Mouse (Mus musculus): ENCODE measurements around the gene C1qtnf2. TPM values are rescaled to one million over a fixed set of nuclear protein-coding genes. Genes with fewer than 3 reads are reported as not detected.
A peak's percentile ranks its signal among the peaks of the same experiment; 100 is the strongest.

The C1qtnf2 gene
- polyA plus RNA-seq, 1 experiment from 2014 or later, result 12.9 TPM

- H3K4me2 ChIP-seq (ENCODE audit: low read length), result no peak overlapping the region
- H3K4me3 ChIP-seq (ENCODE audit: low read depth, low read length), result no peak overlapping the region
- no peaks in the 10 kb centered on the region for H3K9me3 ChIP-seq (replicated peaks; ENCODE audit: control insufficient read depth, low read length, poor library complexity, severe bottlenecking)
- H3K27me3 ChIP-seq (ENCODE audit: control insufficient read depth, insufficient read depth, low read depth, low read length), result no peaks in the 10 kb centered on the region
- no peaks in the 10 kb centered on the region for H3K36me3 ChIP-seq (ENCODE audit: control insufficient read depth, insufficient read depth, low read length)
- WGBS, result 74% methylated on average over 11 of the region's 11 CpGs
- H3K27ac ChIP-seq (ENCODE audit: low read length), result no peak overlapping the region
- H3K9ac ChIP-seq (ENCODE audit: low read depth, low read length), result no peak overlapping the region
- ATAC-seq, result no peak
- no peaks in the 10 kb centered on the region for H3K4me1 ChIP-seq (ENCODE audit: control insufficient read depth, insufficient read depth, low read length)
Observed at GRCm38 (mm10) chr11:43517641-43518040, 43.6 kb downstream of the C1qtnf2 start.

- no peak overlapping the region for H3K9ac ChIP-seq (ENCODE audit: low read depth, low read length)
- H3K9me3 ChIP-seq (replicated peaks; ENCODE audit: control insufficient read depth, low read length, poor library complexity, severe bottlenecking), result no peaks in the 10 kb centered on the region
- H3K36me3 ChIP-seq (ENCODE audit: control insufficient read depth, insufficient read depth, low read length), result no peaks in the 10 kb centered on the region
- ATAC-seq, result no peak
- H3K4me3 ChIP-seq (ENCODE audit: low read depth, low read length), result no peak overlapping the region
- H3K27me3 ChIP-seq (ENCODE audit: control insufficient read depth, insufficient read depth, low read depth, low read length), result no peaks in the 10 kb centered on the region
- no peak overlapping the region for H3K4me2 ChIP-seq (ENCODE audit: low read length)
- H3K27ac ChIP-seq (ENCODE audit: low read length), result no peak overlapping the region
- H3K4me1 ChIP-seq (ENCODE audit: control insufficient read depth, insufficient read depth, low read length), result no peaks in the 10 kb centered on the region
Observed at GRCm38 (mm10) chr11:43518086-43518485, 44.0 kb downstream of the C1qtnf2 start.

GRCm38 (mm10) chr11:43518821-43519220 is 44.7 kb downstream of the C1qtnf2 start:
- H3K4me3 ChIP-seq (ENCODE audit: low read depth, low read length), result no peak overlapping the region
- no peaks in the 10 kb centered on the region for H3K4me1 ChIP-seq (ENCODE audit: control insufficient read depth, insufficient read depth, low read length)
- no peak for ATAC-seq
- H3K9ac ChIP-seq (ENCODE audit: low read depth, low read length), result no peak overlapping the region
- H3K36me3 ChIP-seq (ENCODE audit: control insufficient read depth, insufficient read depth, low read length), result no peaks in the 10 kb centered on the region
- H3K9me3 ChIP-seq (replicated peaks; ENCODE audit: control insufficient read depth, low read length, poor library complexity, severe bottlenecking), result no peaks in the 10 kb centered on the region
- no peak overlapping the region for H3K4me2 ChIP-seq (ENCODE audit: low read length)
- no peak overlapping the region for H3K27ac ChIP-seq (ENCODE audit: low read length)
- H3K27me3 ChIP-seq (ENCODE audit: control insufficient read depth, insufficient read depth, low read depth, low read length), result no peaks in the 10 kb centered on the region

GRCm38 (mm10) chr11:43520521-43520920 is 46.4 kb downstream of the C1qtnf2 start:
- no peak overlapping the region for H3K9ac ChIP-seq (ENCODE audit: low read depth, low read length)
- no peaks in the 10 kb centered on the region for H3K9me3 ChIP-seq (replicated peaks; ENCODE audit: control insufficient read depth, low read length, poor library complexity, severe bottlenecking)
- ATAC-seq, result no peak
- no peaks in the 10 kb centered on the region for H3K4me1 ChIP-seq (ENCODE audit: control insufficient read depth, insufficient read depth, low read length)
- H3K36me3 ChIP-seq (ENCODE audit: control insufficient read depth, insufficient read depth, low read length), result no peaks in the 10 kb centered on the region
- H3K4me3 ChIP-seq (ENCODE audit: low read depth, low read length), result no peak overlapping the region
- WGBS, result 79% methylated on average over 3 of the region's 3 CpGs
- no peak overlapping the region for H3K4me2 ChIP-seq (ENCODE audit: low read length)
- no peaks in the 10 kb centered on the region for H3K27me3 ChIP-seq (ENCODE audit: control insufficient read depth, insufficient read depth, low read depth, low read length)
- H3K27ac ChIP-seq (ENCODE audit: low read length), result no peak overlapping the region

- Histone ChIP-seq H3K27ac (ENCODE audit: low read length) (peak overlapping the region; percentile 75), H3K9ac (ENCODE audit: low read depth, low read length) (peak overlapping the region; percentile 82), H3K27me3 (ENCODE audit: control insufficient read depth, insufficient read depth, low read depth, low read length) (no peaks in the 10 kb centered on the region), H3K4me1 (ENCODE audit: control insufficient read depth, insufficient read depth, low read length) (peaks cover 2% of the 10 kb centered on the region; the same call in 1 of the 2 replicates), H3K36me3 (ENCODE audit: control insufficient read depth, insufficient read depth, low read length) (no peaks in the 10 kb centered on the region), H3K4me2 (ENCODE audit: low read length) (peak overlapping the region; percentile 92), H3K4me3 (ENCODE audit: low read depth, low read length) (peak overlapping the region; percentile 84), H3K9me3 (replicated peaks; ENCODE audit: control insufficient read depth, low read length, poor library complexity, severe bottlenecking) (no peaks in the 10 kb centered on the region)
- whole genome bisulfite sequencing, result under 1% methylated on average over 20 of the region's 25 CpGs
- peak; percentile 50; the same call in 1 of the 2 replicates for ATAC-seq
Observed at GRCm38 (mm10) chr11:43528078-43528682, 54.1 kb downstream of the C1qtnf2 start.

- peak within 1 kb of the TSS; percentile 92 for H3K4me2 ChIP-seq (ENCODE audit: low read length)
- peak within 1 kb of the TSS; percentile 82 for H3K9ac ChIP-seq (ENCODE audit: low read depth, low read length)
- peak; percentile 81 for ATAC-seq
- peaks cover 2% of the 10 kb centered on the region; the same call in 1 of the 2 replicates for H3K4me1 ChIP-seq (ENCODE audit: control insufficient read depth, insufficient read depth, low read length)
- no peaks in the 10 kb centered on the region for H3K27me3 ChIP-seq (ENCODE audit: control insufficient read depth, insufficient read depth, low read depth, low read length)
- WGBS, result under 1% methylated on average over 60 of the region's 79 CpGs
- no peaks in the 10 kb centered on the region for H3K36me3 ChIP-seq (ENCODE audit: control insufficient read depth, insufficient read depth, low read length)
- H3K27ac ChIP-seq (ENCODE audit: low read length), result peak within 1 kb of the TSS; percentile 75
- peak within 1 kb of the TSS; percentile 84 for H3K4me3 ChIP-seq (ENCODE audit: low read depth, low read length)
- H3K9me3 ChIP-seq (replicated peaks; ENCODE audit: control insufficient read depth, low read length, poor library complexity, severe bottlenecking), result no peaks in the 10 kb centered on the region
Observed at GRCm38 (mm10) chr11:43528683-43529499, 54.8 kb downstream of the C1qtnf2 start, which contains the start of gene Ccnjl. Gene Ccnjl, plus strand, starts transcription at chr11:43528784.

- Histone ChIP-seq H3K27ac (ENCODE audit: low read length) (no peak overlapping the region), H3K4me3 (ENCODE audit: low read depth, low read length) (peak overlapping the region; percentile 14; the same call in 1 of the 2 replicates), H3K9ac (ENCODE audit: low read depth, low read length) (no peak overlapping the region), H3K36me3 (ENCODE audit: control insufficient read depth, insufficient read depth, low read length) (no peaks in the 10 kb centered on the region), H3K9me3 (replicated peaks; ENCODE audit: control insufficient read depth, low read length, poor library complexity, severe bottlenecking) (no peaks in the 10 kb centered on the region), H3K27me3 (ENCODE audit: control insufficient read depth, insufficient read depth, low read depth, low read length) (no peaks in the 10 kb centered on the region), H3K4me2 (ENCODE audit: low read length) (peak overlapping the region; percentile 38), H3K4me1 (ENCODE audit: control insufficient read depth, insufficient read depth, low read length) (peaks cover 2% of the 10 kb centered on the region; the same call in 1 of the 2 replicates)
- 26% methylated on average over 3 of the region's 3 CpGs for WGBS
- no peak for ATAC-seq
Observed at GRCm38 (mm10) chr11:43530043-43530442, 56.0 kb downstream of the C1qtnf2 start.

- H3K9me3 ChIP-seq (replicated peaks; ENCODE audit: control insufficient read depth, low read length, poor library complexity, severe bottlenecking), result no peaks in the 10 kb centered on the region
- WGBS, result 41% methylated on average over 5 of the region's 5 CpGs
- no peak overlapping the region for H3K27ac ChIP-seq (ENCODE audit: low read length)
- no peak for ATAC-seq
- H3K9ac ChIP-seq (ENCODE audit: low read depth, low read length), result no peak overlapping the region
- no peaks in the 10 kb centered on the region for H3K27me3 ChIP-seq (ENCODE audit: control insufficient read depth, insufficient read depth, low read depth, low read length)
- no peak overlapping the region for H3K4me2 ChIP-seq (ENCODE audit: low read length)
- no peaks in the 10 kb centered on the region for H3K36me3 ChIP-seq (ENCODE audit: control insufficient read depth, insufficient read depth, low read length)
- H3K4me3 ChIP-seq (ENCODE audit: low read depth, low read length), result no peak overlapping the region
- H3K4me1 ChIP-seq (ENCODE audit: control insufficient read depth, insufficient read depth, low read length), result peaks cover 2% of the 10 kb centered on the region; the same call in 1 of the 2 replicates
Observed at GRCm38 (mm10) chr11:43531619-43532018, 57.5 kb downstream of the C1qtnf2 start.

- Histone ChIP-seq H3K4me3 (ENCODE audit: low read depth, low read length) (no peak overlapping the region), H3K4me1 (ENCODE audit: control insufficient read depth, insufficient read depth, low read length) (peaks cover 8% of the 10 kb centered on the region; the same call in 1 of the 2 replicates), H3K9ac (ENCODE audit: low read depth, low read length) (no peak overlapping the region), H3K9me3 (replicated peaks; ENCODE audit: control insufficient read depth, low read length, poor library complexity, severe bottlenecking) (no peaks in the 10 kb centered on the region), H3K36me3 (ENCODE audit: control insufficient read depth, insufficient read depth, low read length) (no peaks in the 10 kb centered on the region), H3K27me3 (ENCODE audit: control insufficient read depth, insufficient read depth, low read depth, low read length) (no peaks in the 10 kb centered on the region), H3K27ac (ENCODE audit: low read length) (no peak overlapping the region), H3K4me2 (ENCODE audit: low read length) (no peak overlapping the region)
- 93% methylated on average over 6 of the region's 6 CpGs for WGBS
- no peak for ATAC-seq
Observed at GRCm38 (mm10) chr11:43537074-43537473, 63.0 kb downstream of the C1qtnf2 start.
